Mouse (Mus musculus): ENCODE measurements around the gene Fabp3. TPM values are rescaled to one million over a fixed set of nuclear protein-coding genes. Genes with fewer than 3 reads are reported as not detected.

The Fabp3 gene
- total and polyA plus RNA-seq, 3 experiments = 5,566 to 6,657 (median 6,234) TPM

DNA sequence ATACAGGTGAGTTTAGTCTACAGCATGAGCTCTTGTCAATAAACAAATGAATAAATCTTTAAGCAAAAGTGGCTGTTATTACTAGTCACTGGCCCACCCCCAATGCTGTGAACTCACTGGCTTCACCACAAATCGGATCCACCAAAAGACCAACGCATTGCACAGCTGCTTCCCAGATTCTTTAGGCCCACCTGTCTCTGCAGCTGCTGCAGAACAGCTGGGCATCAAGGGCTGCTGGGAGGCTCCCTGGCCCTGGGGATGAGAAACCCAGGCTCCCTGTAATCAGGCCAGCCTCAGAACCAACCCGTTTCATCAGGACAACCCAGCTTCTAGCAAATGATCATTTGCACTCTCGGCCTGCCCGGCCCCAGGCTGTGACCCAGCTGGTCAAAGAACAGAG, 25.5 kb upstream of the Fabp3 start:
- Histone ChIP-seq H3K9ac (ENCODE audit: low read depth, low read length) (no peak overlapping the region), H3K27ac (no peak overlapping the region), H3K36me3 (ENCODE audit: control insufficient read depth, insufficient read depth, low read length) (no peaks in the 10 kb centered on the region), H3K4me3 (no peak overlapping the region), H3K27me3 (ENCODE audit: control insufficient read depth, insufficient read depth, low read length) (no peaks in the 10 kb centered on the region; the same call in 1 of the 2 replicates), H3K4me1 (ENCODE audit: control insufficient read depth, insufficient read depth, low read length) (no peaks in the 10 kb centered on the region), H3K79me2 (replicated peaks; ENCODE audit: control insufficient read depth, insufficient read depth, low read length) (no peaks in the 10 kb centered on the region)
- no peak for DNase-seq
- 82% methylated on average over 5 of the region's 5 CpGs for WGBS
- no peak for TF ChIP-seq POLR2A (IDR thresholded peaks at IDR 0.05; ENCODE audit: insufficient read depth, low read depth, low read length)
- TF ChIP-seq EP300 (IDR thresholded peaks at IDR 0.05; ENCODE audit: insufficient read depth, low read depth, low read length) = no peak
- TF ChIP-seq CTCF (IDR thresholded peaks at IDR 0.05) = no peak
- intact Hi-C loops (cut with DNase I) = no loop called here

DNA sequence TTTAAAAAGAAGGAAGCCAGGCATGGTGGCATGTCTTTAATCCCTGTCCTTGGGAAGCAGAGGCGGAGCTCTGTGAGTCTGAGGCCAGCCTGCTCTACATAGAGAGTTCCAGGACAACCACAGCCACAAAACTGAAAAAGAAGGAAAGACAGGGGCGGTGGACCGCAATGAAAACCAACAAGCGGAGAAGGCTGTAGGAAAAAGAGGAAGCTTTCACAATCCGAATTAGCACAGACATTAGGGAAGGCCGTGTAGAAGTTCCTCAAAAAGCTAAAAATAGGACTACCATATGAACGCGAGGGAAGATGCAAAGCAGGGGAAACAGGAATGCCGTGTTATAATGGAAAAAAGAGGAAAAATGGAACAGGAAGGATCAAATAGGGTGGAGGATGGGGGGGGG, 24.6 kb upstream of the Fabp3 start:
- no peak overlapping the region for H3K9ac ChIP-seq (ENCODE audit: low read depth, low read length)
- H3K27me3 ChIP-seq (ENCODE audit: control insufficient read depth, insufficient read depth, low read length) = no peaks in the 10 kb centered on the region
- H3K4me3 ChIP-seq = no peak overlapping the region
- WGBS = 60% methylated on average over 9 of the region's 9 CpGs
- H3K79me2 ChIP-seq (replicated peaks; ENCODE audit: control insufficient read depth, insufficient read depth, low read length) = no peaks in the 10 kb centered on the region
- intact Hi-C loops (cut with DNase I) = no loop called here
- no peaks in the 10 kb centered on the region for H3K4me1 ChIP-seq (ENCODE audit: control insufficient read depth, insufficient read depth, low read length)
- no peak for DNase-seq
- TF ChIP-seq POLR2A (IDR thresholded peaks at IDR 0.05; ENCODE audit: insufficient read depth, low read depth, low read length) = no peak
- no peak for TF ChIP-seq EP300 (IDR thresholded peaks at IDR 0.05; ENCODE audit: insufficient read depth, low read depth, low read length)
- H3K27ac ChIP-seq = no peak overlapping the region
- H3K36me3 ChIP-seq (ENCODE audit: control insufficient read depth, insufficient read depth, low read length) = no peaks in the 10 kb centered on the region

DNA sequence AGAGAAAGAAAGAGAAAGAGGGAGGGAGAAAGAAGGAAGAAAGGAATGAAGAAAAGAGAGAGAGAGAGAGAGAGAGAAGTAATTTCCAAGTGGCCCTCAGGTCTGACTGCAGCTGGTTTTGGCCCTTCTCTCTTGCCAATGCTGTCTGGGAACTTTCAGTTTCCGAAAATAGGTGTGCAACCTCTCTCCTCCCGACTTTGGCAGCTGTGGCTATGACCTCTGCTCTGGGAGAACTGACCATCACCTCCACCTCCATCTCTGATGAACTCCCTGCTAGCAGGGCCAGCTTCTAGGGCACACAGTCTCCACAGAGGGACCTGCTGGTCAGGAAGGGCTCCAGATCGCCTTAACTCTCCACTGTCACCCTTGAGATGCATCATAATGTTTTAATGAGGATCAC, 21.9 kb upstream of the Fabp3 start:
- peak in 1 of 2 experiments; percentile 55 for DNase-seq
- Histone ChIP-seq H3K4me3 (no peak overlapping the region), H3K36me3 (ENCODE audit: control insufficient read depth, insufficient read depth, low read length) (no peaks in the 10 kb centered on the region), H3K27me3 (ENCODE audit: control insufficient read depth, insufficient read depth, low read length) (no peaks in the 10 kb centered on the region), H3K9ac (ENCODE audit: low read depth, low read length) (no peak overlapping the region), H3K4me1 (ENCODE audit: control insufficient read depth, insufficient read depth, low read length) (no peaks in the 10 kb centered on the region), H3K27ac (no peak overlapping the region), H3K79me2 (replicated peaks; ENCODE audit: control insufficient read depth, insufficient read depth, low read length) (no peaks in the 10 kb centered on the region)
- intact Hi-C loops (cut with DNase I) = no loop called here
- no peak for TF ChIP-seq POLR2A (IDR thresholded peaks at IDR 0.05; ENCODE audit: insufficient read depth, low read depth, low read length)
- TF ChIP-seq EP300 (IDR thresholded peaks at IDR 0.05; ENCODE audit: insufficient read depth, low read depth, low read length) = no peak
- TF ChIP-seq CTCF (IDR thresholded peaks at IDR 0.05) = no peak
- 33% methylated on average over 3 of the region's 3 CpGs for WGBS

DNA sequence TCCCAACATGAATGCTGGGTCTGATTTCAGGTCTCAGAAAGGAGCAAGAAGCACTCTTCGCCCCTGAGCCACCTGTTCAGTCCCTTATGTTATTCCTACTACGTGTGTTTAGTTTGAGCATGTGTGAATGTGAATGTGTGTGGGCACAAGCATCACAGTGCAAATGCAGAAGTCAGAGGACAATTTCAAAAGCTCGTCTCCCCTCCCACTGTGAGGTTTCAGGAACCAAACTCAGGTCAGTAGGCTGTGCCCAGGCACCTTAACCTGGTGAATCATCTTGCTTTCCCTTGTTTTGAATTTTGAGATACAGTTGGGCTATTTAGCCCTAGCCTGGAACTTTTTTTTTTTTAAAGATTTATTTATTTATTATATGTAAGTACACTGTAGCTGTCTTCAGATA, 18.6 kb upstream of the Fabp3 start:
- WGBS = 69% methylated on average over 3 of the region's 3 CpGs
- DNase-seq = no peak
- Histone ChIP-seq H3K27ac (no peak overlapping the region), H3K4me3 (no peak overlapping the region), H3K36me3 (ENCODE audit: control insufficient read depth, insufficient read depth, low read length) (no peaks in the 10 kb centered on the region), H3K79me2 (replicated peaks; ENCODE audit: control insufficient read depth, insufficient read depth, low read length) (no peaks in the 10 kb centered on the region), H3K27me3 (ENCODE audit: control insufficient read depth, insufficient read depth, low read length) (no peaks in the 10 kb centered on the region), H3K4me1 (ENCODE audit: control insufficient read depth, insufficient read depth, low read length) (no peaks in the 10 kb centered on the region), H3K9ac (ENCODE audit: low read depth, low read length) (no peak overlapping the region)
- TF ChIP-seq POLR2A (IDR thresholded peaks at IDR 0.05; ENCODE audit: insufficient read depth, low read depth, low read length) (no peak), CTCF (IDR thresholded peaks at IDR 0.05) (no peak), EP300 (IDR thresholded peaks at IDR 0.05; ENCODE audit: insufficient read depth, low read depth, low read length) (no peak)
- intact Hi-C loops (cut with DNase I) = no loop called here

DNA sequence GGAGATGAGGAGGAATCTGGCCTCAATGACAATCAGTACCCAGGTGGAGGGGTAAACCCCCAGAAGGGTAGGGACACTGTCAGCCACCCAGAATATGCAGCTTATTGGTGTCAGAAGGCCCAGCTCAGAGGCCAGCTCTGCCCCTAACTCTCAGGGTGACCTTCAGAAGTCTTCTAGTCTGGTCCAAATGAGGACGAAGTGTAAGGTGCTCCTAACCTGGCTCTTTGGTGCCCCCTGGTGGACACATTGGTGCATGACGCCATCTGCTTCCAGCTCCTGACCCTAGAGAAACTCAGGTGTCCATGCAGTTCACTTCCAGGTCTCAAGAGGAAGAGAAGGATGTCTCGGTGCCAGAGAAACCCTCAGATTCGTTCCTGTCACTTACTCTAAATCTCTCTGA, 16.1 kb upstream of the Fabp3 start:
- H3K4me1 ChIP-seq (ENCODE audit: control insufficient read depth, insufficient read depth, low read length) = no peaks in the 10 kb centered on the region
- H3K27ac ChIP-seq = no peak overlapping the region
- H3K36me3 ChIP-seq (ENCODE audit: control insufficient read depth, insufficient read depth, low read length) = no peaks in the 10 kb centered on the region
- no peaks in the 10 kb centered on the region for H3K27me3 ChIP-seq (ENCODE audit: control insufficient read depth, insufficient read depth, low read length)
- intact Hi-C loops (cut with DNase I) = loop anchor here (1.0 kb wide), 2 partner anchors 28 to 93 kb away; no protein-coding TSS in a partner anchor
- no peaks in the 10 kb centered on the region for H3K79me2 ChIP-seq (replicated peaks; ENCODE audit: control insufficient read depth, insufficient read depth, low read length)
- H3K4me3 ChIP-seq = no peak overlapping the region
- no peak overlapping the region for H3K9ac ChIP-seq (ENCODE audit: low read depth, low read length)
- 0 out of 2 replicates have a peak, but pooled peaks have one; percentile 56 for TF ChIP-seq EP300 (IDR thresholded peaks at IDR 0.05; ENCODE audit: insufficient read depth, low read depth, low read length)
- no peak for TF ChIP-seq POLR2A (IDR thresholded peaks at IDR 0.05; ENCODE audit: insufficient read depth, low read depth, low read length)
- TF ChIP-seq CTCF (IDR thresholded peaks at IDR 0.05) = peak; percentile 94
- DNase-seq = peak; percentile 60 to 77
- whole genome bisulfite sequencing = 1% methylated on average over 4 of the region's 4 CpGs

DNA sequence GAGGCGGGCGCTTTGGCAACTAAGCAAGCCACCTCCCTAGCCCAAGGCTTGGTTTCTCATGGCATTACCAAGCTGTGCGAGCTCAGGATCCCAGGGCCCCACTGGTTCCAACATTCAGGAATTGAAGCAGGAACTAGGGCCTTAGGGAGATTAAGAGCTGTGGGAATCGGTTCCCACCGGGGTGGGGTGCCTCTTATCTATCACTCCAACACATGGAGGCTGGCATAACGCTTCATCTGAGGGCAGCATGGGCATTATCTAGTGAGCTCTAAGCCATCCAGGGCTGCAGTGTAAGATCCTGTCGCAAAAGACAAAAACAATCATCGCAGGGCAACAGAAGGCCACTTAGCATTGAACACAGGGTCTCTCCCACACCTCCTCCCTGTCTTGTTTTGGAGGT, 13.9 kb upstream of the Fabp3 start:
- Histone ChIP-seq H3K27me3 (ENCODE audit: control insufficient read depth, insufficient read depth, low read length) (no peaks in the 10 kb centered on the region), H3K79me2 (replicated peaks; ENCODE audit: control insufficient read depth, insufficient read depth, low read length) (no peaks in the 10 kb centered on the region), H3K36me3 (ENCODE audit: control insufficient read depth, insufficient read depth, low read length) (no peaks in the 10 kb centered on the region), H3K4me3 (no peak overlapping the region), H3K9ac (ENCODE audit: low read depth, low read length) (no peak overlapping the region), H3K27ac (no peak overlapping the region), H3K4me1 (ENCODE audit: control insufficient read depth, insufficient read depth, low read length) (peaks cover under 1% of the 10 kb centered on the region; the same call in 1 of the 2 replicates)
- 71% methylated on average over 8 of the region's 8 CpGs for WGBS
- no peak for TF ChIP-seq POLR2A (IDR thresholded peaks at IDR 0.05; ENCODE audit: insufficient read depth, low read depth, low read length)
- TF ChIP-seq CTCF (IDR thresholded peaks at IDR 0.05) = no peak
- no peak for TF ChIP-seq EP300 (IDR thresholded peaks at IDR 0.05; ENCODE audit: insufficient read depth, low read depth, low read length)
- DNase-seq = no peak
- intact Hi-C loops (cut with DNase I) = no loop called here

Data from heart, adult 2 months (tissue).